Mouse (Mus musculus): Measurements from ENCODE around the gene Zfp248. TPM values are rescaled to one million over a fixed set of nuclear protein-coding genes. Genes with fewer than 3 reads are reported as not detected.

Zfp248 gene
- polyA plus RNA-seq, 1 experiment from 2014 or later = 4.7 TPM

DNA sequence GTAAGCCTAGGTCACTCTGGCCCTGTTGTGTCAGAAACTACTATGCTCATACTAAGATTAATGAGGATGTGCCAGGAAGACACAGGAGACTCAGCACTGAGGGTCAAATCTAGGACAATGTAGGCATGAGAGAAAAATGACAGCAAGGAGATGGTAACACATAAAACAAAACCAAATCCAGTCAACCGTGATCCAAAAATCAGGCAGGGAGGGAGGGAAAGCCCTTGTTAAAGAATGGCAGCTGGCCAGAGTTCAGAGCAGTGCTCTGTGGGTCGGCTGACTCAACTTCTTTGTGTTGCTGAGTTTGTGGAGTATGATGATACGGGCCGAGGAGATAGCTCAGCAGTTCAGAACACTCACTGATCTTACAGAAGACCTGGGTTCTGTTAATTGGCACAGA lies 48.9 kb downstream of the Zfp248 start:
- H3K4me1 ChIP-seq (ENCODE audit: control insufficient read depth in 2 of 2, insufficient read depth in 2 of 2, low read length in 2 of 2) = peaks cover 0 to 1% of the 10 kb centered on the region in 2 experiments; a peak in 1 of 4 replicates
- no peak overlapping the region for H3K27ac ChIP-seq (replicated peaks in 1 of 2; ENCODE audit: control insufficient read depth in 1 of 2, insufficient read depth in 1 of 2, low read depth in 2 of 2, low read length in 2 of 2)
- peaks cover 90% of the 10 kb centered on the region for H3K36me3 ChIP-seq (ENCODE audit: control insufficient read depth, insufficient read depth, low read length)
- H3K9ac ChIP-seq (ENCODE audit: low read length) = no peak overlapping the region
- no peak overlapping the region for H3K4me3 ChIP-seq (ENCODE audit: control insufficient read depth in 1 of 2, insufficient read depth in 1 of 2, low read depth in 1 of 2, low read length in 2 of 2)
- WGBS = 75% methylated on average over 4 of the region's 4 CpGs
- no peaks in the 10 kb centered on the region for H3K9me3 ChIP-seq (ENCODE audit: control insufficient read depth, low read length)
- H3K27me3 ChIP-seq (ENCODE audit: control insufficient read depth, insufficient read depth, low read length) = no peaks in the 10 kb centered on the region
- no peak for ATAC-seq (ENCODE audit: insufficient number of reproducible peaks, insufficient read depth, low FRiP score, low read depth)
- H3K4me2 ChIP-seq (ENCODE audit: low read length) = no peak overlapping the region

DNA sequence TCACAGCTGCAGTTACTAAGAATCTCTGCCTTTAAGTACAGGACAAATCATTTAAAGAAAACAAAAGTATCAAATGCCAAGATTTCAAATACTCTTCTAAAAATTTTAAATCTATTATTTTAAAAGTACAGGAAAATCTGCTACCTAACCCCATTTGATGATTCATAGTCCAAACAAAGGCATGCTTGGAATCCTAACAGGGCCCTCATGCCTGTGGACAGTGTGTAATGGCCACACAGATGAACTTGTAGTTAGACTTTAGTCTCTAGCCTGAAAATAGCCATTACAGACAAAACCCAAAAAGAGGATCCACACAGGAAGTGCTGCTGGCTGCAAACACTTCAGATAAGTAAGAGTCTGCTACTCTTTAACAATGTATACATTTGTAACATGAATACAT lies 64.6 kb downstream of the Zfp248 start:
- Histone ChIP-seq H3K27ac (replicated peaks in 1 of 2; ENCODE audit: control insufficient read depth in 1 of 2, insufficient read depth in 1 of 2, low read depth in 2 of 2, low read length in 2 of 2) (no peak overlapping the region), H3K9ac (ENCODE audit: low read length) (no peak overlapping the region), H3K4me2 (ENCODE audit: low read length) (no peak overlapping the region), H3K27me3 (ENCODE audit: control insufficient read depth, insufficient read depth, low read length) (no peaks in the 10 kb centered on the region), H3K36me3 (ENCODE audit: control insufficient read depth, insufficient read depth, low read length) (peaks cover 80% of the 10 kb centered on the region), H3K4me3 (ENCODE audit: control insufficient read depth in 1 of 2, insufficient read depth in 1 of 2, low read depth in 1 of 2, low read length in 2 of 2) (no peak overlapping the region), H3K9me3 (ENCODE audit: control insufficient read depth, low read length) (no peaks in the 10 kb centered on the region), H3K4me1 (ENCODE audit: control insufficient read depth in 2 of 2, insufficient read depth in 2 of 2, low read length in 2 of 2) (no peaks in the 10 kb centered on the region)
- ATAC-seq (ENCODE audit: insufficient number of reproducible peaks, insufficient read depth, low FRiP score, low read depth) = no peak

DNA sequence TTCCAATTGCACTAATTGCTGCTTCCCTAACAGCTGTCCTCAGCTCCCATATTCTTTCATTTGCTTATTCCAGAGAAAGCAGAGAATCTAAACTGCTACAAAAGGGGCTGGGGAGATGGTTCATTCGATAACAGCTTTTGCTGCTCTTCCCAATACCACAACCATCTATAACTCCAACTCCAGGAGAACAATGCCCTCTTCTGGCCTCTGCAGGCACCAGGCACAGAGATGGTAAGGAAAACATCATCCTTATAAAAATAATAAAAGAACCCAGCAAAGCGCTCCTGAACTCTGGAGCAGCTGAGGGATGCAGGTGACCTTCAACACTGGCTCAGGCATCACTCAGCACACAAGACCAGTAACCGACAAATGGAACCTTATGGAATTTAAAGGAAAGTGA lies 69.4 kb downstream of the Zfp248 start:
- Histone ChIP-seq H3K9me3 (ENCODE audit: control insufficient read depth, low read length) (no peaks in the 10 kb centered on the region), H3K36me3 (ENCODE audit: control insufficient read depth, insufficient read depth, low read length) (peaks cover 61% of the 10 kb centered on the region), H3K27me3 (ENCODE audit: control insufficient read depth, insufficient read depth, low read length) (no peaks in the 10 kb centered on the region), H3K27ac (replicated peaks in 1 of 2; ENCODE audit: control insufficient read depth in 1 of 2, insufficient read depth in 1 of 2, low read depth in 2 of 2, low read length in 2 of 2) (no peak overlapping the region), H3K9ac (ENCODE audit: low read length) (no peak overlapping the region), H3K4me3 (ENCODE audit: control insufficient read depth in 1 of 2, insufficient read depth in 1 of 2, low read depth in 1 of 2, low read length in 2 of 2) (no peak overlapping the region), H3K4me1 (ENCODE audit: control insufficient read depth in 2 of 2, insufficient read depth in 2 of 2, low read length in 2 of 2) (no peaks in the 10 kb centered on the region), H3K4me2 (ENCODE audit: low read length) (no peak overlapping the region)
- ATAC-seq (ENCODE audit: insufficient number of reproducible peaks, insufficient read depth, low FRiP score, low read depth) = no peak
- WGBS = 83% methylated on average over 3 of the region's 3 CpGs

DNA sequence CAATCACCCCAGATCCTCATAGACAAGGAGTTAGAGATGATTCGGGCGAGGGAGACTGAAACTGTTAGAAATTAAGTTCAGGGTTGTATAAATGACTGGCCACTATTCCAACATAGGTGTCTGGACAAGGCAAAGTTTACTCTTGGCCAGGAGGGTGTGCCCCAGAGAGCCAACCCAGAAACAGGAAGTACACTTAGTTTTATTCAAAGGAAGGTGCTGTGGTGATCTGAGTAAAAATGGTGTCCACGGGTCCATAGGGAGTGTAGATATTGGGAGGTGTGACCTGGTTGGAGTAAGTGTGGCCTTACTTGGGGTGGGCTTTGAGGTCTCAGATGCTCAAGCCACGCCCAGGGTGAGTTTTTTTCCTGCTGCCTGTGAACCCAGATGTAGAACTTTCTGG lies 74.1 kb downstream of the Zfp248 start:
- Histone ChIP-seq H3K4me3 (ENCODE audit: control insufficient read depth in 1 of 2, insufficient read depth in 1 of 2, low read depth in 1 of 2, low read length in 2 of 2) (no peak overlapping the region), H3K4me2 (ENCODE audit: low read length) (no peak overlapping the region), H3K4me1 (ENCODE audit: control insufficient read depth in 2 of 2, insufficient read depth in 2 of 2, low read length in 2 of 2) (no peaks in the 10 kb centered on the region; a peak in 1 of 4 replicates), H3K9me3 (ENCODE audit: control insufficient read depth, low read length) (no peaks in the 10 kb centered on the region), H3K9ac (ENCODE audit: low read length) (no peak overlapping the region), H3K27me3 (ENCODE audit: control insufficient read depth, insufficient read depth, low read length) (peaks cover 18% of the 10 kb centered on the region), H3K36me3 (ENCODE audit: control insufficient read depth, insufficient read depth, low read length) (peaks cover 28% of the 10 kb centered on the region), H3K27ac (replicated peaks in 1 of 2; ENCODE audit: control insufficient read depth in 1 of 2, insufficient read depth in 1 of 2, low read depth in 2 of 2, low read length in 2 of 2) (no peak overlapping the region)
- no peak for ATAC-seq (ENCODE audit: insufficient number of reproducible peaks, insufficient read depth, low FRiP score, low read depth)
- 84% methylated on average over 4 of the region's 4 CpGs for WGBS

DNA sequence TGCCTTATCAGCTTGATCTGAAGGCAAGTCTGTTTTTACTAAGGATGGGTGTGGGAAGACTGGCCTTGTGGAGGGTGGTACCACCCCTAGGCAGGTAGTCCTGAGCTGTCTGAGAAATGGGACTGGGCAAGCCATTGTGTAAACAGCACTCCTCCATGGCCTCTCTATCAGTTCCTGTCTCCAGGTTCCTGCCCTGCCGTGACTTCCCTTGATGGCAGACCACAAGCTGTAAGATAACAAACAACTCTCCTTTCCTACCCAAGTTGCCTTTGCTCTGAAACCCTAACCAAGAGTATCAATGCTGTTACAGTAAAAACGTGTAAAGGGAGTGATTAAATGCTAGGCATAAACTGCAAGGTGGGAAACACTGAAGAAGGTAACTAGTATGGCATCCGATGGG lies 74.7 kb downstream of the Zfp248 start:
- Histone ChIP-seq H3K4me1 (ENCODE audit: control insufficient read depth in 2 of 2, insufficient read depth in 2 of 2, low read length in 2 of 2) (no peaks in the 10 kb centered on the region; a peak in 1 of 4 replicates), H3K9me3 (ENCODE audit: control insufficient read depth, low read length) (no peaks in the 10 kb centered on the region), H3K27me3 (ENCODE audit: control insufficient read depth, insufficient read depth, low read length) (peaks cover 22% of the 10 kb centered on the region), H3K27ac (replicated peaks in 1 of 2; ENCODE audit: control insufficient read depth in 1 of 2, insufficient read depth in 1 of 2, low read depth in 2 of 2, low read length in 2 of 2) (no peak overlapping the region), H3K4me2 (ENCODE audit: low read length) (no peak overlapping the region), H3K4me3 (ENCODE audit: control insufficient read depth in 1 of 2, insufficient read depth in 1 of 2, low read depth in 1 of 2, low read length in 2 of 2) (no peak overlapping the region), H3K9ac (ENCODE audit: low read length) (no peak overlapping the region), H3K36me3 (ENCODE audit: control insufficient read depth, insufficient read depth, low read length) (peaks cover 28% of the 10 kb centered on the region)
- ATAC-seq (ENCODE audit: insufficient number of reproducible peaks, insufficient read depth, low FRiP score, low read depth) = no peak
- 35% methylated on average over 3 of the region's 3 CpGs for WGBS

DNA sequence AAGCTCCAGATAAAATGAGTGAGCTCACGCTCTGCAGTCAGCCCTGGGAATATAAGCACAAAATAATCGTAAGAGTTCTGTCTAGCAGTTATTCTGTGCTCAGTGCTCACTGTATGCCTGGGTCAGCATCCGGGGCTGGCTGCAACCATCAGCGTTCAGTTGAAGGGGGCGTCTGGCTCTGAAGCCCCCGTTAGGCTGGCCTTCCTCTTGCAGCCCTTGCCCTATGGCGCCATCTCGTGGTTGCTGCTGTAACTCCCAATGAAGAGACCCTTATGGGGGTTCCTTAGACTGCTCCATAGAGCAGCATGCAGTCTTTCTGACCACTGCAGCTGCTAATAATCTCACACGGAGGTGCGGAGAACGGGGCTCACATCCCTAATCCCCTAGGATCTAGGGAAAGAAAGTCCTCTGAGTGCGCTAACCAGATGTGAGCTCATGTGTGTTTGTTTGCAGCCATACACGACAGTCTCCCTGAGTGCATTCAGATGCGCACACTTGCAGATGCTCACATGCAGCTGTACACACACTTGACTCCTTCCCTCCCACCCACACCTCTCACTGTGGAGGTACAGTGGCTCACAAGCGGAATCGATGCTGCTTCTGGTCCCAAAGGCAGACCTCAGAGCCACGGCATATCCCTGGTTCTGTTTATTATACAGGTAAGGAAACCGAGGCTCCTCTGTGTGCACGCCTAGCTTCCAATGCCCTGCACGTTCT lies 75.7 kb downstream of the Zfp248 start:
- no peak overlapping the region for H3K4me2 ChIP-seq (ENCODE audit: low read length)
- H3K4me3 ChIP-seq (ENCODE audit: control insufficient read depth in 1 of 2, insufficient read depth in 1 of 2, low read depth in 1 of 2, low read length in 2 of 2) = no peak overlapping the region
- no peak overlapping the region for H3K27ac ChIP-seq (replicated peaks in 1 of 2; ENCODE audit: control insufficient read depth in 1 of 2, insufficient read depth in 1 of 2, low read depth in 2 of 2, low read length in 2 of 2)
- no peak for ATAC-seq (ENCODE audit: insufficient number of reproducible peaks, insufficient read depth, low FRiP score, low read depth)
- H3K9ac ChIP-seq (ENCODE audit: low read length) = no peak overlapping the region
- peaks cover 31% of the 10 kb centered on the region for H3K27me3 ChIP-seq (ENCODE audit: control insufficient read depth, insufficient read depth, low read length)
- WGBS = 33% methylated on average over 20 of the region's 20 CpGs
- peaks cover 27% of the 10 kb centered on the region for H3K36me3 ChIP-seq (ENCODE audit: control insufficient read depth, insufficient read depth, low read length)
- no peaks in the 10 kb centered on the region; a peak in 1 of 4 replicates for H3K4me1 ChIP-seq (ENCODE audit: control insufficient read depth in 2 of 2, insufficient read depth in 2 of 2, low read length in 2 of 2)
- no peaks in the 10 kb centered on the region for H3K9me3 ChIP-seq (ENCODE audit: control insufficient read depth, low read length)

DNA sequence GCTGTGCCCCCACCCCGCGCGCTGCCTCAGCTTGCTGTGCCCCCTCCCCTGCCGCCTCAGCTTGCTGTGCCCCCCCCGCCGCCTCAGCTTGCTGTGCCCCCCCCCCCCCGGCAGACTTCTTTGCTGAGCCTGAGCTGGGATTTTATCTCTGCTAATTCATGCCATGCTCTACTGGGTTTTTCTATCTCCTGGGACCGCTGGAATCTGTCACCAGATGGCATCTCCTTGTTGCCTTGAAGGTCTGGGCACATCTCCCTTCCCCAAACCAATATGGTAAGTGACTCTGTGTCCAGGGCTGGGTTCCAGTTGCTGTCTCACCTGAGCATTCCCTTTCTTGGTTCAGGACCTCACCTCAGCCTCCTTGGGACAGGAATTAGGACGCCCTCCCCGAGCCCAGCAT lies 77.7 kb downstream of the Zfp248 start:
- Histone ChIP-seq H3K4me1 (ENCODE audit: control insufficient read depth in 2 of 2, insufficient read depth in 2 of 2, low read length in 2 of 2) (no peaks in the 10 kb centered on the region; a peak in 1 of 4 replicates), H3K9me3 (ENCODE audit: control insufficient read depth, low read length) (no peaks in the 10 kb centered on the region), H3K27ac (replicated peaks in 1 of 2; ENCODE audit: control insufficient read depth in 1 of 2, insufficient read depth in 1 of 2, low read depth in 2 of 2, low read length in 2 of 2) (no peak overlapping the region), H3K27me3 (ENCODE audit: control insufficient read depth, insufficient read depth, low read length) (peaks cover 43% of the 10 kb centered on the region), H3K9ac (ENCODE audit: low read length) (no peak overlapping the region), H3K4me3 (ENCODE audit: control insufficient read depth in 1 of 2, insufficient read depth in 1 of 2, low read depth in 1 of 2, low read length in 2 of 2) (no peak overlapping the region), H3K4me2 (ENCODE audit: low read length) (no peak overlapping the region), H3K36me3 (ENCODE audit: control insufficient read depth, insufficient read depth, low read length) (peaks cover 7% of the 10 kb centered on the region)
- 36% methylated on average over 4 of the region's 10 CpGs for WGBS
- ATAC-seq (ENCODE audit: insufficient number of reproducible peaks, insufficient read depth, low FRiP score, low read depth) = no peak

Measured in heart, embryonic 14.5 days (tissue).